Mouse (Mus musculus) liver, postnatal 0 days (tissue): ENCODE results near the gene Gm2016.
"Not testable (repeated sequence)": the region's sequence is repeated elsewhere in the genome, so short reads cannot be mapped to it uniquely, and the experiment has no call there.

ENCODE experiments used
- CTCF ChIP-seq: sonication (generic); IDR thresholded peaks from 2 replicates; pipeline ENCODE4 v1.5.1; 2016; ENCODE audit warnings: antibody characterized with exemption, low read depth
- EP300 ChIP-seq: IDR thresholded peaks from 2 replicates; pipeline ENCODE4 v1.6.1; 2016; ENCODE audit warnings: antibody characterized with exemption, low read depth, mild to moderate bottlenecking

GRCm38 (mm10) chr12:87873772-87874171, at the start of gene Gm2016:
- not testable (repeated sequence) for TF ChIP-seq CTCF, EP300
